Mouse (Mus musculus) lung, postnatal 0 days (tissue): ENCODE measurements at regions not wholly inside any gene's neighbourhood (a gene's known extent, or its start where the extent isn't known, plus 50 kb on each side); places are given as distances from the start of the nearest gene placed in this dataset.

Experiments used
- CTCF ChIP-seq: IDR thresholded peaks from 2 replicates; pipeline ENCODE4 v1.5.1; 2016; ENCODE audit warnings: antibody characterized with exemption, mild to moderate bottlenecking
- EP300 ChIP-seq: IDR thresholded peaks from 2 replicates; pipeline ENCODE4 v1.6.1; 2016; ENCODE audit warnings: antibody characterized with exemption, mild to moderate bottlenecking, control low read depth

GRCm38 (mm10) chr7:70822310-70822821, 455.8 kb upstream of the Nr2f2 start:
- TF ChIP-seq CTCF, result no peak
- TF ChIP-seq EP300, result 0 out of 2 replicates have a peak, but pooled peaks have one; percentile 39
